Mouse (Mus musculus): ENCODE results near the gene Zfp740. TPM values are rescaled to one million over a fixed set of nuclear protein-coding genes. Genes with fewer than 3 reads are reported as not detected.
"Not testable (repeated sequence)": the region's sequence is repeated elsewhere in the genome, so short reads cannot be mapped to it uniquely, and the experiment has no call there.

Zfp740 gene
- polyA plus RNA-seq (2014; fragmentation: Nextera tagmentation; extraction: Ambion mirVana): 65.4 and 66.9 TPM in 2 replicates

DNA sequence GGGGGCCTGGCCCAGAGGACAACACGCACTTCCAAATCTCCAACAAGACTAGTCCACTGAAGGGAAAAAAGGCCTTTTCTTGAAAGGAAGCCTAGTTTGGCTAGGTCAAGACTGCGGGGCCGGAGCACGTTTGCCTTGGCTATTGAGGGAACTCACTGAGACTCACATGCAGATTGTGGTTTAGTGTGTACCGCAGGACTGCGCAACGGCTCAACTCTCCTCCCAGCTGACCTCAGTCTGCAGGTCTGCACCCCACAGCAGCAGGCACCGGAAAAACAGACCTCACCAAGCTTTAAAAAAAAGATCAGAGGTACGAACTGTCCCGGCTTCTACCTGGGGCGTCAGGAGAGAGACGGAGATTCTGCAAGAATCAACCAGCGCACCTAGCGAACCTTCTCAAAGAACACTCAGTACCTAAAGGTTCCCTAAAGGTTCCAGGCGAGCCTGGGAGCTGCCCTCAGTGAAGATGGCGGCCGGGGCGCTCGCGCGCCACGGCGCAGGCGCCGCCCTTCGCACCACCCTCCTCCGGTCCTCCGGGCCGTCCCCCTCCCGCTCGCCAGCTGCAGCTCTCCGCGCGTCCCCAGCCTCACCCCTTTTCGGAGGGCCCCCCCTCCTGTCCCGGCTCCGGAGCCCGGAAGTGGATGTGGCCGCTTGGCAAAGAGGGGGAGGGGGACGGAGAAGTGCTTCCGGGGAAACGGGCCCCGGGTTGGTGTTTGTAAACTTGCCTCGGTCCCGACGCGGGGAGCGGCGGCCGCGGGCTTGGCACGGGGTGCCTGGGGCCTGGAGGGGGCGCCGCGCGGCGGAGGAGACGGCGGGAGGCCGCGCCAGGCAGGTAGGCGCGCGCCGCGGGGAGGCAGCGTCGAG, at the start of gene Zfp740:
Gene Zfp740 (plus strand): TSS at position 279 of the 864 bp plus-strand sequence.
- ATAC-seq (ENCODE audit: insufficient read depth, low FRiP score, low TSS enrichment) (peak; percentile 94), DNase-seq (ENCODE audit: low spot score) (peak; percentile 98)
- peak within 1 kb of the TSS; percentile 50 for H3K4me2 ChIP-seq (ENCODE audit: low read depth)
- H3K27ac ChIP-seq (ENCODE audit: low read depth, low read length): peak within 1 kb of the TSS; percentile 99
- H3K9ac ChIP-seq (ENCODE audit: low read length): peak within 1 kb of the TSS; percentile 96
- H3K4me1 ChIP-seq (ENCODE audit: control insufficient read depth, insufficient read depth, low read length): peaks cover 13% of the 10 kb centered on the region
- H3K4me3 ChIP-seq (ENCODE audit: low read depth, low read length): peak within 1 kb of the TSS; percentile 92
- peaks cover 2% of the 10 kb centered on the region; the same call in 1 of the 2 replicates for H3K36me3 ChIP-seq (ENCODE audit: control insufficient read depth, insufficient read depth, low read length)
- no peaks in the 10 kb centered on the region for H3K9me3 ChIP-seq (ENCODE audit: control insufficient read depth, low read length)
- WGBS: under 1% methylated on average over 55 of the region's 68 CpGs
- H3K27me3 ChIP-seq (ENCODE audit: control insufficient read depth, insufficient read depth, low read length): no peaks in the 10 kb centered on the region

DNA sequence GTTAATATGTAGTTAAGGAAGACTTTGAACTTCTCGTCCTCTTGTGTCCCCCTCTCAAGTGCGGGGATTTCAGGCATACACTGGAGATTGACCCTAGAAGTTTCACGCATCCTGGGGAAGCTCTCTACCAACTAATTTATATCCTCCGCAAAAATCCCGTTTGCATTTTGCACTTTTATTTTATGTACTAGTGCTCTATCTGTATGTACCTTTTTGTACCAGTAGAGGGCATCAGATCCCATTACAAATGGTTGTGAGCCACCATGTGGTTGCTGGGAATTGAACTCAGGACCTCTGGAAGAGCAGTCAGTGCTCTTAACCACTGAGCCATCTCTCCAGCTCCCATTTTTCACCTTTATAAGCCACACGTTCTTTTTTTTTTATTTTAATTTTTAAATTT, 48.0 kb upstream of the Zfp740 start:
- H3K4me2 ChIP-seq (ENCODE audit: low read depth); ATAC-seq (ENCODE audit: insufficient read depth, low FRiP score, low TSS enrichment): not testable (repeated sequence)

DNA sequence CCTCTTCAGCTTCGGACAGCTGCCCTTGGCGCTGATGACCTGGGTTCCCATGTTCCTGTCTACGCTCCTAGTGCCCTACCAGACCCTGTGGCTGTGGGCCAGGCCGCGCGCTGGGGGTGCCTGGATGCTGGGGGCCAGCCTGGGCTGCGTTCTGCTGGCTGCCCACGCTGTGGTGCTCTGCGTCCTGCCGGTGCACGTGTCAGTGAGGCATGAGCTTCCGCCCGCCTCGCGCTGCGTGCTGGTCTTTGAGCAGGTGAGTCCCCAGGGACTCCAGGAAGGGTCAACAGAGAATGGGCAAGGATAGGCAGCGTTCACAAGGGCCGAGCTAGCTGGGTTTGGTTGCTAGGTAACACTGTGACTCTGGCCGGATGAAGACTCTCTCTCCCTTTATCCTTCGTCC, 46.2 kb upstream of the Zfp740 start:
- H3K9ac ChIP-seq (ENCODE audit: low read length): no peak overlapping the region
- DNase-seq (ENCODE audit: low spot score) (peak; percentile 29), ATAC-seq (ENCODE audit: insufficient read depth, low FRiP score, low TSS enrichment) (no peak)
- H3K27me3 ChIP-seq (ENCODE audit: control insufficient read depth, insufficient read depth, low read length): no peaks in the 10 kb centered on the region
- H3K4me2 ChIP-seq (ENCODE audit: low read depth): no peak overlapping the region
- H3K4me3 ChIP-seq (ENCODE audit: low read depth, low read length): no peak overlapping the region
- 30% methylated on average over 20 of the region's 20 CpGs for WGBS
- no peaks in the 10 kb centered on the region for H3K36me3 ChIP-seq (ENCODE audit: control insufficient read depth, insufficient read depth, low read length)
- H3K9me3 ChIP-seq (ENCODE audit: control insufficient read depth, low read length): no peaks in the 10 kb centered on the region
- H3K4me1 ChIP-seq (ENCODE audit: control insufficient read depth, insufficient read depth, low read length): peaks cover 3% of the 10 kb centered on the region
- H3K27ac ChIP-seq (ENCODE audit: low read depth, low read length): no peak overlapping the region

More for the DNA sequence above, 48.0 kb upstream of the Zfp740 start:
- not testable (repeated sequence) for H3K27me3 ChIP-seq (ENCODE audit: control insufficient read depth, insufficient read depth, low read length); H3K27ac ChIP-seq (ENCODE audit: low read depth, low read length); H3K9ac ChIP-seq (ENCODE audit: low read length); H3K36me3 ChIP-seq (ENCODE audit: control insufficient read depth, insufficient read depth, low read length); DNase-seq (ENCODE audit: low spot score); H3K9me3 ChIP-seq (ENCODE audit: control insufficient read depth, low read length); H3K4me1 ChIP-seq (ENCODE audit: control insufficient read depth, insufficient read depth, low read length); H3K4me3 ChIP-seq (ENCODE audit: low read depth, low read length)
- WGBS: 92% methylated on average over 6 of the region's 6 CpGs

- ATAC-seq (ENCODE audit: insufficient read depth, low FRiP score, low TSS enrichment) (no peak), DNase-seq (ENCODE audit: low spot score) (no peak)
- Histone ChIP-seq H3K36me3 (ENCODE audit: control insufficient read depth, insufficient read depth, low read length) (no peaks in the 10 kb centered on the region), H3K9me3 (ENCODE audit: control insufficient read depth, low read length) (no peaks in the 10 kb centered on the region), H3K27ac (ENCODE audit: low read depth, low read length) (no peak overlapping the region), H3K4me2 (ENCODE audit: low read depth) (no peak overlapping the region), H3K9ac (ENCODE audit: low read length) (no peak overlapping the region), H3K4me1 (ENCODE audit: control insufficient read depth, insufficient read depth, low read length) (no peaks in the 10 kb centered on the region), H3K4me3 (ENCODE audit: low read depth, low read length) (no peak overlapping the region), H3K27me3 (ENCODE audit: control insufficient read depth, insufficient read depth, low read length) (no peaks in the 10 kb centered on the region)
- WGBS: 62% methylated on average over 25 of the region's 27 CpGs
Observed at GRCm38 (mm10) chr15:102160415-102161060, 42.5 kb upstream of the Zfp740 start.

DNA sequence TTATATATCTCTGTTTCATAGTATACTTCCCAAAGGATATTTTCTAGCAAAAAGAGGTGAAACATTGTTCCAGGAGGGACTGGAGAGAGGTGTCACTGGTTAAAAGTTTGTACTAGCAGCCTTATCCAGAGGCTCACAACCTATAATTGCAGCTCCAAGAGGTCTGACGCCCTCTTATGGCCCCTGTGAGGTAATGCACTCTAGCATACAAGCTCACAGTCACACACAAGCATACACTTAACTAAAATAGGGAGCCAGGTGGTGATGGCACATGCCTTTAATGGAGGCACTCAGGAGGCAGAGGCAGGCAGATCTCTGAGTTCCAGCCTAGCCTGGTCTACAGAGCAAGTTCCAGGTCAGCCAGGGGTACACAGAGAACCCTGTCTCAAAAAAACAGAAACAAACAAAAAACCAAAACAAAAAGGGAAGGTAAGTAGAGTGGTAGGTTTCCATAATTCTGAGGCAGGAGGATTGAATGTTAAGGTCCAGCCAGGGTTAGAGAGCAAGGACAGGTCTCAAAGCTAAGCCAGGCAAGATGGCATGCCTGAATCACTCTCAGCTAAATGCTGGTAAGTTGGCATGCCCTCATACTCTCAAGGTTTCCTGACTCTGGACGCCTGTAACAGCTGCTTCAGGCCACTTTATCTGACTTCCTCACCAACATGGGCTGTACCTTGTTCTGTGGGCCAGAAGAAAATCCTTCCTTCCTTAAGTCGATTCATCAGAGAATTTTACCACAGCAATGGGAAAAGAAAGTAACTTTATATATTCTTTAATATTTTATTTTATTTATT, 39.0 kb upstream of the Zfp740 start:
- H3K4me3 ChIP-seq (ENCODE audit: low read depth, low read length): no peak overlapping the region
- H3K27ac ChIP-seq (ENCODE audit: low read depth, low read length): no peak overlapping the region
- ATAC-seq (ENCODE audit: insufficient read depth, low FRiP score, low TSS enrichment) (no peak), DNase-seq (ENCODE audit: low spot score) (no peak)
- 54% methylated on average over 3 of the region's 3 CpGs for WGBS
- H3K4me1 ChIP-seq (ENCODE audit: control insufficient read depth, insufficient read depth, low read length): no peaks in the 10 kb centered on the region
- H3K36me3 ChIP-seq (ENCODE audit: control insufficient read depth, insufficient read depth, low read length): no peaks in the 10 kb centered on the region
- H3K9ac ChIP-seq (ENCODE audit: low read length): no peak overlapping the region
- H3K27me3 ChIP-seq (ENCODE audit: control insufficient read depth, insufficient read depth, low read length): no peaks in the 10 kb centered on the region
- H3K4me2 ChIP-seq (ENCODE audit: low read depth): no peak overlapping the region
- no peaks in the 10 kb centered on the region for H3K9me3 ChIP-seq (ENCODE audit: control insufficient read depth, low read length)

- DNase-seq (ENCODE audit: low spot score) (no peak), ATAC-seq (ENCODE audit: insufficient read depth, low FRiP score, low TSS enrichment) (no peak)
- Histone ChIP-seq H3K27me3 (ENCODE audit: control insufficient read depth, insufficient read depth, low read length) (no peaks in the 10 kb centered on the region), H3K4me3 (ENCODE audit: low read depth, low read length) (no peak overlapping the region), H3K27ac (ENCODE audit: low read depth, low read length) (no peak overlapping the region), H3K9ac (ENCODE audit: low read length) (no peak overlapping the region), H3K36me3 (ENCODE audit: control insufficient read depth, insufficient read depth, low read length) (no peaks in the 10 kb centered on the region), H3K4me2 (ENCODE audit: low read depth) (no peak overlapping the region), H3K4me1 (ENCODE audit: control insufficient read depth, insufficient read depth, low read length) (no peaks in the 10 kb centered on the region), H3K9me3 (ENCODE audit: control insufficient read depth, low read length) (no peaks in the 10 kb centered on the region)
- 54% methylated on average over 6 of the region's 6 CpGs for WGBS
Observed at GRCm38 (mm10) chr15:102165468-102166100, 37.5 kb upstream of the Zfp740 start.

GRCm38 (mm10) chr15:102167620-102168021, 35.4 kb upstream of the Zfp740 start:
- Histone ChIP-seq H3K27me3 (ENCODE audit: control insufficient read depth, insufficient read depth, low read length) (no peaks in the 10 kb centered on the region), H3K27ac (ENCODE audit: low read depth, low read length) (no peak overlapping the region), H3K4me2 (ENCODE audit: low read depth) (no peak overlapping the region), H3K4me3 (ENCODE audit: low read depth, low read length) (no peak overlapping the region), H3K9ac (ENCODE audit: low read length) (no peak overlapping the region), H3K9me3 (ENCODE audit: control insufficient read depth, low read length) (no peaks in the 10 kb centered on the region), H3K36me3 (ENCODE audit: control insufficient read depth, insufficient read depth, low read length) (no peaks in the 10 kb centered on the region), H3K4me1 (ENCODE audit: control insufficient read depth, insufficient read depth, low read length) (no peaks in the 10 kb centered on the region)
- peak; percentile 34 for DNase-seq (ENCODE audit: low spot score)
- ATAC-seq (ENCODE audit: insufficient read depth, low FRiP score, low TSS enrichment): no peak
- WGBS: 56% methylated on average over 6 of the region's 6 CpGs

GRCm38 (mm10) chr15:102169064-102169463, 34.0 kb upstream of the Zfp740 start:
- no peak overlapping the region for H3K27ac ChIP-seq (ENCODE audit: low read depth, low read length)
- no peaks in the 10 kb centered on the region for H3K27me3 ChIP-seq (ENCODE audit: control insufficient read depth, insufficient read depth, low read length)
- H3K4me2 ChIP-seq (ENCODE audit: low read depth): no peak overlapping the region
- H3K4me3 ChIP-seq (ENCODE audit: low read depth, low read length): no peak overlapping the region
- DNase-seq (ENCODE audit: low spot score) (no peak), ATAC-seq (ENCODE audit: insufficient read depth, low FRiP score, low TSS enrichment) (no peak)
- WGBS: 61% methylated on average over 2 of the region's 2 CpGs
- H3K9me3 ChIP-seq (ENCODE audit: control insufficient read depth, low read length): no peaks in the 10 kb centered on the region
- no peaks in the 10 kb centered on the region for H3K4me1 ChIP-seq (ENCODE audit: control insufficient read depth, insufficient read depth, low read length)
- no peak overlapping the region for H3K9ac ChIP-seq (ENCODE audit: low read length)
- no peaks in the 10 kb centered on the region for H3K36me3 ChIP-seq (ENCODE audit: control insufficient read depth, insufficient read depth, low read length)

All from neural tube, embryonic 11.5 days (tissue).